Mouse (Mus musculus) intestine, embryonic 16.5 days (tissue): Measurements from ENCODE around the gene Armc7. TPM values are rescaled to one million over a fixed set of nuclear protein-coding genes. Genes with fewer than 3 reads are reported as not detected.

Experiments
- ATAC-seq: fragments of 200-750 bp; cut with Nextera tagmentation; 2 replicates; pipeline ENCODE4 v1.8.0; 2017; ENCODE audit warnings: moderate TSS enrichment, moderate library complexity
- H3K27ac ChIP-seq: fragments of 300-500 bp; sonication (generic); 2 replicates; pipeline ENCODE4 v1.5.1; 2014; ENCODE audit warnings: mild to moderate bottlenecking, low read length
- H3K27me3 ChIP-seq: fragments of 300-500 bp; sonication (generic); replicated peaks from 2 replicates; pipeline ENCODE4 v1.6.1; 2014; ENCODE audit warnings: low read length, control low read depth, mixed read lengths; ENCODE audit not compliant: control insufficient read depth, insufficient read depth
- H3K36me3 ChIP-seq: fragments of 300-500 bp; sonication (generic); 2 replicates; pipeline ENCODE4 v1.6.1; 2014; ENCODE audit warnings: low read length, control low read depth; ENCODE audit not compliant: control insufficient read depth, insufficient read depth
- H3K4me1 ChIP-seq: fragments of 300-500 bp; sonication (generic); 2 replicates; pipeline ENCODE4 v1.6.1; 2014; ENCODE audit warnings: low read length, control low read depth, mixed read lengths; ENCODE audit not compliant: control insufficient read depth, insufficient read depth
- H3K4me2 ChIP-seq: fragments of 300-500 bp; sonication (generic); 2 replicates; pipeline ENCODE4 v1.6.1; 2014; ENCODE audit warnings: low read depth, low read length, control low read depth
- H3K4me3 ChIP-seq: fragments of 300-500 bp; sonication (generic); 2 replicates; pipeline ENCODE4 v1.5.1; 2014; ENCODE audit warnings: mild to moderate bottlenecking, low read length
- H3K9ac ChIP-seq: fragments of 300-500 bp; sonication (generic); 2 replicates; pipeline ENCODE4 v1.6.1; 2014; ENCODE audit warnings: low read depth, low read length
- H3K9me3 ChIP-seq: fragments of 300-500 bp; sonication (generic); 2 replicates; pipeline ENCODE4 v1.6.1; 2016; ENCODE audit warnings: low read length, control low read depth; ENCODE audit not compliant: control insufficient read depth
- WGBS: fragments of 180-500 bp; shearing (Covaris S2); extraction: QIAGEN DNeasy Blood & Tissue Kit; methylation state at CpG from one replicate; pipeline ENCODE4 v1.1.7; 2014; 5-methylcytosine and 5-hydroxymethylcytosine counted together
- polyA plus RNA-seq: library from polyadenylated mRNA; unstranded; fragments of >200 nt; fragmentation: Nextera tagmentation; extraction: Ambion mirVana; gene quantifications from 2 replicates; pipeline ENCODE4 v1.2.1, GENCODE M21; 2015

The Armc7 gene
- polyA plus RNA-seq, result 8.0 and 9.2 TPM in 2 replicates

GRCm38 (mm10) chr11:115475025-115475757, at the start of gene Armc7:
Armc7 (plus strand) TSS chr11:115475667.
- Histone ChIP-seq H3K27me3 (no peaks in the 10 kb centered on the region), H3K4me1 (peaks cover 24% of the 10 kb centered on the region), H3K27ac (peak within 1 kb of the TSS; percentile 65), H3K36me3 (no peaks in the 10 kb centered on the region), H3K9ac (peak within 1 kb of the TSS; percentile 77), H3K4me2 (peak within 1 kb of the TSS; percentile 76), H3K9me3 (no peaks in the 10 kb centered on the region; the same call in 1 of the 2 replicates), H3K4me3 (peak within 1 kb of the TSS; percentile 69)
- under 1% methylated on average over 26 of the region's 26 CpGs for WGBS
- ATAC-seq, result peak; percentile 97

- Histone ChIP-seq H3K4me3 (no peak overlapping the region), H3K4me2 (no peak overlapping the region), H3K36me3 (peaks cover 15% of the 10 kb centered on the region), H3K9ac (no peak overlapping the region), H3K9me3 (no peaks in the 10 kb centered on the region), H3K27ac (no peak overlapping the region), H3K27me3 (no peaks in the 10 kb centered on the region), H3K4me1 (peaks cover 17% of the 10 kb centered on the region)
- no peak for ATAC-seq
- 90% methylated on average over 6 of the region's 6 CpGs for WGBS
These were observed 49.8 kb upstream of the Armc7 start for GRCm38 (mm10) chr11:115425671-115426070.

GRCm38 (mm10) chr11:115427482-115428331, 47.8 kb upstream of the Armc7 start:
- Histone ChIP-seq H3K4me1 (peaks cover 4% of the 10 kb centered on the region), H3K9me3 (no peaks in the 10 kb centered on the region), H3K4me3 (no peak overlapping the region), H3K9ac (0 out of 2 replicates have a peak overlapping the region, but pooled peaks have one; percentile 13), H3K36me3 (peaks cover 15% of the 10 kb centered on the region), H3K27ac (peak overlapping the region; percentile 45; the same call in 1 of the 2 replicates), H3K4me2 (no peak overlapping the region), H3K27me3 (no peaks in the 10 kb centered on the region)
- ATAC-seq, result peak; percentile 53
- WGBS, result 42% methylated on average over 20 of the region's 20 CpGs

GRCm38 (mm10) chr11:115429307-115429706, 46.2 kb upstream of the Armc7 start:
- no peaks in the 10 kb centered on the region for H3K27me3 ChIP-seq
- ATAC-seq, result no peak
- H3K27ac ChIP-seq, result no peak overlapping the region
- H3K9me3 ChIP-seq, result no peaks in the 10 kb centered on the region
- H3K9ac ChIP-seq, result no peak overlapping the region
- H3K4me3 ChIP-seq, result no peak overlapping the region
- H3K4me1 ChIP-seq, result peaks cover 8% of the 10 kb centered on the region
- H3K36me3 ChIP-seq, result peaks cover 12% of the 10 kb centered on the region
- H3K4me2 ChIP-seq, result no peak overlapping the region
- WGBS, result 83% methylated on average over 7 of the region's 7 CpGs

GRCm38 (mm10) chr11:115430561-115430960, 44.9 kb upstream of the Armc7 start:
- WGBS, result 93% methylated on average over 6 of the region's 6 CpGs
- no peak for ATAC-seq

GRCm38 (mm10) chr11:115432814-115433213, 42.7 kb upstream of the Armc7 start:
- no peak overlapping the region for H3K4me3 ChIP-seq
- H3K27me3 ChIP-seq, result no peaks in the 10 kb centered on the region
- no peak overlapping the region for H3K9ac ChIP-seq
- peak; percentile 63 for ATAC-seq
- peaks cover 12% of the 10 kb centered on the region for H3K36me3 ChIP-seq
- H3K4me2 ChIP-seq, result no peak overlapping the region
- WGBS, result 58% methylated on average over 4 of the region's 4 CpGs
- H3K27ac ChIP-seq, result peak overlapping the region; percentile 45
- peaks cover 18% of the 10 kb centered on the region for H3K4me1 ChIP-seq
- H3K9me3 ChIP-seq, result no peaks in the 10 kb centered on the region

More at GRCm38 (mm10) chr11:115430561-115430960, 44.9 kb upstream of the Armc7 start:
- Histone ChIP-seq H3K36me3 (peaks cover 12% of the 10 kb centered on the region), H3K4me3 (no peak overlapping the region), H3K4me2 (no peak overlapping the region), H3K27ac (no peak overlapping the region), H3K9ac (no peak overlapping the region), H3K27me3 (no peaks in the 10 kb centered on the region), H3K4me1 (peaks cover 11% of the 10 kb centered on the region), H3K9me3 (no peaks in the 10 kb centered on the region)

GRCm38 (mm10) chr11:115433342-115433741, 42.1 kb upstream of the Armc7 start:
- peaks cover 12% of the 10 kb centered on the region for H3K36me3 ChIP-seq
- no peak overlapping the region for H3K4me2 ChIP-seq
- H3K9ac ChIP-seq, result 0 out of 2 replicates have a peak overlapping the region, but pooled peaks have one; percentile 33
- no peaks in the 10 kb centered on the region for H3K9me3 ChIP-seq
- H3K4me3 ChIP-seq, result no peak overlapping the region
- ATAC-seq, result no peak
- H3K27me3 ChIP-seq, result no peaks in the 10 kb centered on the region
- peaks cover 15% of the 10 kb centered on the region for H3K4me1 ChIP-seq
- peak overlapping the region; percentile 45 for H3K27ac ChIP-seq
- 83% methylated on average over 6 of the region's 6 CpGs for WGBS

- H3K27ac ChIP-seq, result no peak overlapping the region
- no peak for ATAC-seq
These were observed 39.7 kb upstream of the Armc7 start for GRCm38 (mm10) chr11:115435596-115436337.

More at GRCm38 (mm10) chr11:115435596-115436337, 39.7 kb upstream of the Armc7 start:
- Histone ChIP-seq H3K4me1 (peaks cover 15% of the 10 kb centered on the region), H3K9me3 (no peaks in the 10 kb centered on the region), H3K9ac (peak overlapping the region; percentile 60), H3K36me3 (no peaks in the 10 kb centered on the region), H3K4me3 (peak overlapping the region; percentile 38), H3K4me2 (peak overlapping the region; percentile 61), H3K27me3 (no peaks in the 10 kb centered on the region)
- WGBS, result 5% methylated on average over 31 of the region's 31 CpGs
